Mouse (Mus musculus) ES-Bruce4 (cell line): ENCODE measurements around the gene Gm13275. TPM values are rescaled to one million over a fixed set of nuclear protein-coding genes. Genes with fewer than 3 reads are reported as not detected.
"Not testable (repeated sequence)": the region's sequence is repeated elsewhere in the genome, so short reads cannot be mapped to it uniquely, and the experiment has no call there.

Experiments used
- H3K27ac ChIP-seq: 2 replicates; pipeline ENCODE4 v1.5.1; 2012; ENCODE audit warnings: low read length, inconsistent platforms; ENCODE audit not compliant: insufficient read depth
- H3K27me3 ChIP-seq: 2 replicates; pipeline ENCODE4 v1.6.1; 2012; ENCODE audit warnings: mild to moderate bottlenecking, low read length, inconsistent platforms; ENCODE audit not compliant: control insufficient read depth, poor library complexity, insufficient read depth, severe bottlenecking
- H3K36me3 ChIP-seq: 2 replicates; pipeline ENCODE4 v1.6.1; 2012; ENCODE audit warnings: inconsistent platforms, mild to moderate bottlenecking, low read length, moderate library complexity; ENCODE audit not compliant: control insufficient read depth, poor library complexity, insufficient read depth, severe bottlenecking
- H3K4me1 ChIP-seq: one replicate; pipeline ENCODE4 v1.8.1; 2011; ENCODE audit warnings: low read length; ENCODE audit not compliant: control insufficient read depth, insufficient read depth
- H3K4me3 ChIP-seq: 2 replicates; pipeline ENCODE4 v1.5.1; 2011; ENCODE audit warnings: low read depth, mild to moderate bottlenecking, low read length
- H3K9ac ChIP-seq: 2 replicates; pipeline ENCODE4 v1.6.1; 2012; ENCODE audit warnings: low read depth, mild to moderate bottlenecking, inconsistent platforms; ENCODE audit not compliant: poor library complexity, severe bottlenecking
- H3K9me3 ChIP-seq: replicated peaks from 2 replicates; pipeline ENCODE4 v1.6.1; 2012; ENCODE audit warnings: mild to moderate bottlenecking, low read length, inconsistent platforms; ENCODE audit not compliant: control insufficient read depth, poor library complexity, insufficient read depth, severe bottlenecking
- CTCF ChIP-seq: IDR thresholded peaks from one replicate; pipeline ENCODE4 v1.8.1; 2011; ENCODE audit warnings: low read depth, low read length
- EP300 ChIP-seq: IDR thresholded peaks from 2 replicates; pipeline ENCODE4 v1.6.1; 2011; ENCODE audit warnings: low read depth, low read length; ENCODE audit not compliant: insufficient read depth
- POLR2A ChIP-seq: IDR thresholded peaks from one replicate; pipeline ENCODE4 v1.8.1; 2011; ENCODE audit warnings: low read length; ENCODE audit not compliant: insufficient read depth
- polyA plus RNA-seq: library from polyadenylated mRNA; stranded (reverse); fragments of >200 nt; gene quantifications from 2 replicates; pipeline ENCODE4 v1.2.4, GENCODE M21; 2011; ENCODE audit warnings: low read depth; ENCODE audit not compliant: missing spikeins, insufficient read depth, insufficient read length

Gm13275 gene
- polyA plus RNA-seq, 1 experiment = not detected

GRCm38 (mm10) chr4:88815928-88816327 is 21.6 kb downstream of the Gm13275 start, which contains the start of gene Ifna7:
TSS of gene Ifna7 (plus strand) at chr4:88816228.
- Histone ChIP-seq H3K27me3 (no peaks in the 10 kb centered on the region), H3K4me1 (no peaks in the 10 kb centered on the region), H3K9ac (no peak within 1 kb of the TSS), H3K9me3 (no peaks in the 10 kb centered on the region), H3K4me3 (no peak within 1 kb of the TSS), H3K27ac (no peak within 1 kb of the TSS), H3K36me3 (no peaks in the 10 kb centered on the region)
- TF ChIP-seq CTCF (no peak), POLR2A (no peak), EP300 (no peak)

GRCm38 (mm10) chr4:88819659-88820058 is 25.4 kb downstream of the Gm13275 start, which contains the start of gene Ifna11:
TSS of gene Ifna11 (plus strand) at chr4:88819959.
- H3K4me1 ChIP-seq = no peaks in the 10 kb centered on the region
- H3K4me3 ChIP-seq = no peak within 1 kb of the TSS
- H3K9ac ChIP-seq = no peak within 1 kb of the TSS
- no peaks in the 10 kb centered on the region for H3K9me3 ChIP-seq
- H3K27ac ChIP-seq = no peak within 1 kb of the TSS
- TF ChIP-seq POLR2A = no peak
- TF ChIP-seq CTCF = no peak
- no peak for TF ChIP-seq EP300
- no peaks in the 10 kb centered on the region for H3K27me3 ChIP-seq
- H3K36me3 ChIP-seq = no peaks in the 10 kb centered on the region

- Histone ChIP-seq H3K4me3 (no peak overlapping the region), H3K27me3 (no peaks in the 10 kb centered on the region), H3K4me1 (no peaks in the 10 kb centered on the region), H3K9ac (no peak overlapping the region), H3K27ac (no peak overlapping the region), H3K36me3 (no peaks in the 10 kb centered on the region), H3K9me3 (no peaks in the 10 kb centered on the region)
- TF ChIP-seq POLR2A = no peak
- TF ChIP-seq CTCF = no peak
- TF ChIP-seq EP300 = no peak
These were observed 28.7 kb downstream of the Gm13275 start for GRCm38 (mm10) chr4:88822995-88823394.

GRCm38 (mm10) chr4:88827116-88827515 is 32.8 kb downstream of the Gm13275 start, which contains the start of gene Ifna6:
TSS of gene Ifna6 (plus strand) at chr4:88827416.
- not testable (repeated sequence) for H3K4me3 ChIP-seq, H3K36me3 ChIP-seq, H3K9ac ChIP-seq, H3K9me3 ChIP-seq, H3K27me3 ChIP-seq, H3K4me1 ChIP-seq, H3K27ac ChIP-seq

GRCm38 (mm10) chr4:88830523-88830922 is 36.2 kb downstream of the Gm13275 start:
- no peaks in the 10 kb centered on the region for H3K27me3 ChIP-seq
- H3K27ac ChIP-seq = no peak overlapping the region
- TF ChIP-seq CTCF (no peak), EP300 (no peak), POLR2A (no peak)
- no peaks in the 10 kb centered on the region for H3K4me1 ChIP-seq
- peaks cover 4% of the 10 kb centered on the region for H3K9me3 ChIP-seq
- H3K4me3 ChIP-seq = no peak overlapping the region
- H3K36me3 ChIP-seq = no peaks in the 10 kb centered on the region
- no peak overlapping the region for H3K9ac ChIP-seq

- not testable (repeated sequence) for H3K9ac ChIP-seq, H3K36me3 ChIP-seq, H3K4me3 ChIP-seq, H3K4me1 ChIP-seq, H3K27ac ChIP-seq, H3K27me3 ChIP-seq, H3K9me3 ChIP-seq
These were observed 40.9 kb downstream of the Gm13275 start, which contains the start of gene Ifna5 for GRCm38 (mm10) chr4:88835225-88835624. TSS of gene Ifna5 (plus strand) at chr4:88835525.

- TF ChIP-seq POLR2A = no peak
- Histone ChIP-seq H3K36me3 (no peaks in the 10 kb centered on the region), H3K4me1 (no peaks in the 10 kb centered on the region), H3K27me3 (no peaks in the 10 kb centered on the region), H3K27ac (no peak overlapping the region), H3K4me3 (no peak overlapping the region), H3K9me3 (no peaks in the 10 kb centered on the region), H3K9ac (no peak overlapping the region)
These were observed 44.5 kb downstream of the Gm13275 start for GRCm38 (mm10) chr4:88838828-88839227.
